Mouse (Mus musculus): ENCODE measurements around the gene 2200002J24Rik. TPM values are rescaled to one million over a fixed set of nuclear protein-coding genes. Genes with fewer than 3 reads are reported as not detected.
"Not testable (repeated sequence)": the region's sequence is repeated elsewhere in the genome, so short reads cannot be mapped to it uniquely, and the experiment has no call there.

Gene 2200002J24Rik
- polyA plus RNA-seq, 1 experiment: not detected

- peak; percentile 95 for TF ChIP-seq POLR2A (IDR thresholded peaks at IDR 0.05; ENCODE audit: borderline replicate concordance, extremely low read depth, insufficient read depth, insufficient read length, poor library complexity, severe bottlenecking)
- peak; percentile 13; the same call in 1 of the 2 replicates for TF ChIP-seq CTCF (IDR thresholded peaks at IDR 0.05; ENCODE audit: borderline replicate concordance, extremely low read depth, insufficient read depth, insufficient read length)
- DNase-seq (ENCODE audit: low read depth): peak; percentile 99
Observed at GRCm38 (mm10) chr7:30729396-30730063, 30.8 kb downstream of the 2200002J24Rik start, which contains the start of gene Tmem147. Tmem147 (minus strand) TSS chr7:30729540.

- peak; percentile 61 for DNase-seq (ENCODE audit: low read depth)
Observed at GRCm38 (mm10) chr7:30730064-30730722, 31.5 kb downstream of the 2200002J24Rik start.

GRCm38 (mm10) chr7:30736211-30736610 is 37.5 kb downstream of the 2200002J24Rik start:
- no peak for DNase-seq (ENCODE audit: low read depth)
- TF ChIP-seq CTCF (IDR thresholded peaks at IDR 0.05; ENCODE audit: borderline replicate concordance, extremely low read depth, insufficient read depth, insufficient read length) (no peak), POLR2A (IDR thresholded peaks at IDR 0.05; ENCODE audit: borderline replicate concordance, extremely low read depth, insufficient read depth, insufficient read length, poor library complexity, severe bottlenecking) (no peak)

- DNase-seq (ENCODE audit: low read depth): not testable (repeated sequence)
Observed at GRCm38 (mm10) chr7:30742570-30742969, 43.8 kb downstream of the 2200002J24Rik start.

- DNase-seq (ENCODE audit: low read depth): not testable (repeated sequence)
Observed at GRCm38 (mm10) chr7:30743617-30744016, 44.9 kb downstream of the 2200002J24Rik start, which contains the start of gene Gapdhs. Gapdhs (minus strand) TSS chr7:30743681.

- no peak for TF ChIP-seq POLR2A (IDR thresholded peaks at IDR 0.05; ENCODE audit: borderline replicate concordance, extremely low read depth, insufficient read depth, insufficient read length, poor library complexity, severe bottlenecking)
- TF ChIP-seq CTCF (IDR thresholded peaks at IDR 0.05; ENCODE audit: borderline replicate concordance, extremely low read depth, insufficient read depth, insufficient read length): no peak
Observed at GRCm38 (mm10) chr7:30744022-30744598, 45.4 kb downstream of the 2200002J24Rik start.

GRCm38 (mm10) chr7:30747525-30748204 is 48.9 kb downstream of the 2200002J24Rik start:
- TF ChIP-seq CTCF (IDR thresholded peaks at IDR 0.05; ENCODE audit: borderline replicate concordance, extremely low read depth, insufficient read depth, insufficient read length): no peak
- no peak for TF ChIP-seq POLR2A (IDR thresholded peaks at IDR 0.05; ENCODE audit: borderline replicate concordance, extremely low read depth, insufficient read depth, insufficient read length, poor library complexity, severe bottlenecking)
- no peak for DNase-seq (ENCODE audit: low read depth)

More at GRCm38 (mm10) chr7:30744022-30744598, 45.4 kb downstream of the 2200002J24Rik start:
- peak; percentile 39 for DNase-seq (ENCODE audit: low read depth)

Other genes with a start within 250 kb of the 2200002J24Rik start
- gene Kirrel2, start 241.2 kb upstream of the 2200002J24Rik start, polyA plus RNA-seq (2012; rRNA removed): 0.85 and 3.3 TPM in 2 replicates
- gene Nphs1, start 240.6 kb upstream of the 2200002J24Rik start, polyA plus RNA-seq (2012; rRNA removed): 1.2 and 3.2 TPM in 2 replicates
- 0.05 and 0.26 TPM in 2 replicates for gene Prodh2, start 205.3 kb upstream of the 2200002J24Rik start, polyA plus RNA-seq (2012; rRNA removed)
- gene Arhgap33, start 163.9 kb upstream of the 2200002J24Rik start, polyA plus RNA-seq (2012; rRNA removed): 241 and 276 TPM in 2 replicates
- 8.4 and 8.7 TPM in 2 replicates for gene Hspb6, start 146.7 kb upstream of the 2200002J24Rik start, polyA plus RNA-seq (2012; rRNA removed)
- 24.1 and 27.9 TPM in 2 replicates for gene Proser3, start 146.6 kb upstream of the 2200002J24Rik start, polyA plus RNA-seq (2012; rRNA removed)
- 45.1 and 53.9 TPM in 2 replicates for gene Lin37, start 139.1 kb upstream of the 2200002J24Rik start, polyA plus RNA-seq (2012; rRNA removed)
- gene U2af1l4, start 135.6 kb upstream of the 2200002J24Rik start, polyA plus RNA-seq (2012; rRNA removed): 69.3 and 95.4 TPM in 2 replicates
- 4.9 and 8.7 TPM in 2 replicates for gene Gm49396, start 135.6 kb upstream of the 2200002J24Rik start, polyA plus RNA-seq (2012; rRNA removed)
- 102 and 154 TPM in 2 replicates for gene Psenen, start 135.3 kb upstream of the 2200002J24Rik start, polyA plus RNA-seq (2012; rRNA removed)
- gene Igflr1, start 133.5 kb upstream of the 2200002J24Rik start, polyA plus RNA-seq (2012; rRNA removed): 6.5 and 8.7 TPM in 2 replicates
- 69.7 and 72.2 TPM in 2 replicates for gene Kmt2b, start 110.2 kb upstream of the 2200002J24Rik start, polyA plus RNA-seq (2012; rRNA removed)
- gene Zbtb32, start 100.0 kb upstream of the 2200002J24Rik start, polyA plus RNA-seq (2012; rRNA removed): 0.37 and 0.47 TPM in 2 replicates
- 2.7 and 3.9 TPM in 2 replicates for gene Upk1a, start 86.1 kb upstream of the 2200002J24Rik start, polyA plus RNA-seq (2012; rRNA removed)
- 823 and 962 TPM in 2 replicates for gene Cox6b1, start 72.8 kb upstream of the 2200002J24Rik start, polyA plus RNA-seq (2012; rRNA removed)
- not detected in 2 replicates for gene Etv2, start 63.1 kb upstream of the 2200002J24Rik start, polyA plus RNA-seq (2012; rRNA removed)
- gene Rbm42, start 48.6 kb upstream of the 2200002J24Rik start, polyA plus RNA-seq (2012; rRNA removed): 91.6 and 103 TPM in 2 replicates
- gene Haus5, start 33.9 kb upstream of the 2200002J24Rik start, polyA plus RNA-seq (2012; rRNA removed): 21.9 and 36.6 TPM in 2 replicates
- not detected in 2 replicates for gene Pmis2, start 27.3 kb upstream of the 2200002J24Rik start, polyA plus RNA-seq (2012; rRNA removed)
- gene Atp4a, start 13.3 kb downstream of the 2200002J24Rik start, polyA plus RNA-seq (2012; rRNA removed): 1.7 and 2.4 TPM in 2 replicates
- gene Tmem147, start 30.6 kb downstream of the 2200002J24Rik start, polyA plus RNA-seq (2012; rRNA removed): 187 and 251 TPM in 2 replicates
- gene Gapdhs, start 44.8 kb downstream of the 2200002J24Rik start, polyA plus RNA-seq (2012; rRNA removed): 0.50 TPM in 1 of 2 replicates, not detected in the other
- gene Sbsn, start 52.5 kb downstream of the 2200002J24Rik start, polyA plus RNA-seq (2012; rRNA removed): 5.1 and 8.8 TPM in 2 replicates
- gene Dmkn, start 64.8 kb downstream of the 2200002J24Rik start, polyA plus RNA-seq (2012; rRNA removed): 3.5 and 14.2 TPM in 2 replicates
- 5.6 and 30.7 TPM in 2 replicates for gene Krtdap, start 89.0 kb downstream of the 2200002J24Rik start, polyA plus RNA-seq (2012; rRNA removed)
- 0.13 and 0.46 TPM in 2 replicates for gene Ffar2, start 124.8 kb downstream of the 2200002J24Rik start, polyA plus RNA-seq (2012; rRNA removed)
- gene Ffar3, start 157.3 kb downstream of the 2200002J24Rik start, polyA plus RNA-seq (2012; rRNA removed): not detected in 2 replicates
- gene Ffar1, start 162.6 kb downstream of the 2200002J24Rik start, polyA plus RNA-seq (2012; rRNA removed): not detected in 2 replicates
- 0.05 TPM in 1 of 2 replicates, not detected in the other for gene Cd22, start 181.4 kb downstream of the 2200002J24Rik start, polyA plus RNA-seq (2012; rRNA removed)
- 2.1 and 2.2 TPM in 2 replicates for gene Mag, start 215.9 kb downstream of the 2200002J24Rik start, polyA plus RNA-seq (2012; rRNA removed)
- not detected in 2 replicates for gene Hamp2, start 225.8 kb downstream of the 2200002J24Rik start, polyA plus RNA-seq (2012; rRNA removed)
- gene Hamp, start 245.1 kb downstream of the 2200002J24Rik start, polyA plus RNA-seq (2012; rRNA removed): not detected in 2 replicates

Data from brain, embryonic 14.5 days (tissue).